Mouse (Mus musculus) liver, embryonic 11.5 days (tissue): Measurements from ENCODE around the gene Txlna. TPM values are rescaled to one million over a fixed set of nuclear protein-coding genes. Genes with fewer than 3 reads are reported as not detected.

ENCODE experiments used
- ATAC-seq: fragments of 200-750 bp; cut with Nextera tagmentation; replicated peaks from 2 replicates; pipeline ENCODE4 v1.8.0; 2017; ENCODE audit warnings: moderate number of reproducible peaks, mild to moderate bottlenecking, moderate TSS enrichment, moderate library complexity; ENCODE audit not compliant: low FRiP score
- DNase-seq: peaks from one replicate; pipeline ENCODE4 v3.0.0-alpha.2; 2017; ENCODE audit warnings: low spot score
- H3K27ac ChIP-seq: fragments of 300-500 bp; sonication (generic); 2 replicates; pipeline ENCODE4 v1.5.1; 2014; ENCODE audit warnings: mild to moderate bottlenecking, low read depth, low read length, control low read depth
- H3K27me3 ChIP-seq: fragments of 300-500 bp; sonication (generic); replicated peaks from 2 replicates; pipeline ENCODE4 v1.6.1; 2014; ENCODE audit warnings: low read length, mixed read lengths; ENCODE audit not compliant: control insufficient read depth, insufficient read depth
- H3K36me3 ChIP-seq: fragments of 300-500 bp; sonication (generic); 2 replicates; pipeline ENCODE4 v1.6.1; 2014; ENCODE audit warnings: mild to moderate bottlenecking, low read length, moderate library complexity, mixed read lengths; ENCODE audit not compliant: control insufficient read depth, insufficient read depth
- H3K4me1 ChIP-seq: fragments of 300-500 bp; sonication (generic); replicated peaks from 2 replicates; pipeline ENCODE4 v1.6.1; 2014; ENCODE audit warnings: low read length, mixed read lengths; ENCODE audit not compliant: control insufficient read depth, insufficient read depth
- H3K4me2 ChIP-seq: fragments of 300-500 bp; sonication (generic); 2 replicates; pipeline ENCODE4 v1.6.1; 2014; ENCODE audit warnings: mild to moderate bottlenecking, control low read depth, moderate library complexity
- H3K4me3 ChIP-seq: fragments of 300-500 bp; sonication (generic); 2 replicates; pipeline ENCODE4 v1.5.1; 2014; ENCODE audit warnings: low read depth, low read length, control low read depth
- H3K9ac ChIP-seq: fragments of 300-500 bp; sonication (generic); 2 replicates; pipeline ENCODE4 v1.6.1; 2014; ENCODE audit warnings: low read depth, low read length, control low read depth
- H3K9me3 ChIP-seq: fragments of 300-500 bp; sonication (generic); 2 replicates; pipeline ENCODE4 v1.6.1; 2016; ENCODE audit warnings: low read length, inconsistent platforms, mixed read lengths; ENCODE audit not compliant: control insufficient read depth
- whole genome bisulfite sequencing: fragments of 180-500 bp; shearing (Covaris S2); extraction: QIAGEN DNeasy Blood & Tissue Kit; methylation state at CpG from one replicate; pipeline ENCODE4 v1.1.7; 2014; 5-methylcytosine and 5-hydroxymethylcytosine counted together
- polyA plus RNA-seq: library from polyadenylated mRNA; unstranded; fragments of >200 nt; fragmentation: Nextera tagmentation; extraction: Ambion mirVana; gene quantifications from 2 replicates; pipeline ENCODE4 v1.2.1, GENCODE M21; 2014

The Txlna gene
- polyA plus RNA-seq, 1 experiment from 2014 or later = 70.6 TPM

DNA sequence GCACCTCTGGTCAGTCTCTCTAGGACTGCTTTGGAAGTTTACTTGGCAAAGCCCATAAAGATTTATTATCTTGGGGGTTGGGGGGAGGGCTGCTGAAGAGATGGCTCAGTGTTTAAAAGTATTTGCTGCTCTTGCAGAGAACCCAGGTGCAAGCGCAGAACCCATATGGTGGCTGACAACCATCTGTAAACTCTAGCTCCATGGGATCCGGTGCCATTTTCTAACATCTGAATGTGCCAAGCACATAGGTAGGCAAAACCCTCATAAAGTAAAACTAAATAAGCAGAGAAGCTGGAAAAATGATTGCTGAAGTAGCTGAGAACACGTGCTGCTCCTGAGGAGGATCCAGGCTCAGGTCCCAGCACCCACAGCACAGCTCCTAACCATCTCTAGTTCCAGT is 20.7 kb upstream of the Txlna start:
- DNase-seq = no peak
- Histone ChIP-seq H3K4me2 (no peak overlapping the region), H3K27me3 (no peaks in the 10 kb centered on the region), H3K36me3 (peaks cover 28% of the 10 kb centered on the region), H3K27ac (no peak overlapping the region), H3K4me3 (no peak overlapping the region), H3K4me1 (no peaks in the 10 kb centered on the region), H3K9ac (no peak overlapping the region), H3K9me3 (no peaks in the 10 kb centered on the region)
- 86% methylated on average over 3 of the region's 3 CpGs for WGBS
- no peak for ATAC-seq

DNA sequence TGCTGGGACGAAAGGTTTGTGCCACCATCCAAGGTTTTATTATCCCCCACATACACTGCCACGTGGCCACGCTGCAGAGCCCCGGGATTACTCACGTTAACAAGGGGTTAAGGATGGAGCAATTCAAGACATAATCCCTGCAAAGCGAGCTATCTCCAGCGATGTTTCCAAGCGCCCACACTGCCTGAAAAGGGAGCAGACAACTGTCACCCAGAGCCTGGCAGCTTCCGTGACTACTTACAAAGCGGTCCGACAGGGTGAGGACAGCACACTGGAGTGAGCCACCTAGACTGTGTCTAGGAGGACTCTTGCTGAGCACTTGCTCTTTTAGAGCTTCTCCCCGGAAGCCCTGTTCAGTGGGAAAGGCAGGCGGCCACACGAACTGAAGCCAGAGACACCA is 13.9 kb upstream of the Txlna start:
- H3K27ac ChIP-seq = no peak overlapping the region
- H3K4me2 ChIP-seq = no peak overlapping the region
- 91% methylated on average over 14 of the region's 14 CpGs for WGBS
- DNase-seq (no peak), ATAC-seq (no peak)
- no peak overlapping the region for H3K9ac ChIP-seq
- H3K4me3 ChIP-seq = no peak overlapping the region
- H3K4me1 ChIP-seq = no peaks in the 10 kb centered on the region
- H3K36me3 ChIP-seq = peaks cover 57% of the 10 kb centered on the region
- no peaks in the 10 kb centered on the region for H3K27me3 ChIP-seq
- H3K9me3 ChIP-seq = no peaks in the 10 kb centered on the region

DNA sequence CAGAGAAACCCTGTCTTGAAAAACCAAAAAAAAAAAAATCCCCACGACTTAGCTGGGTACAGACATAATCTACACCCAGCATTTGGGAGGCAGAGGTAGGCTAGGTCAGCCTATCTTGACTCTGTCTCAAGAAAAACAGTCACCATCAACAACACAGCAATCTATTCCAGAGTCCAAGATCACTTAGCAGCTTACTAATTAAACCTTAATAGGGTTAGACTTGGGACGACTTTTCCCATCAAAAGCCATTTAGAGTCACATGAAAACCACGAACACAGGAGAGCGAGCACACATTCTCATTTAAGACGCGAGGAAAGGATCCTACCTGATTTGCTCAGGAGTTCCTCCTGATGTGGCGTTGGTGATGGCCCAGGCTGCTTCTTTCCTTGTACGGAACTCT is 9.5 kb upstream of the Txlna start:
- H3K27ac ChIP-seq = no peak overlapping the region
- no peaks in the 10 kb centered on the region for H3K9me3 ChIP-seq
- H3K9ac ChIP-seq = no peak overlapping the region
- WGBS = 92% methylated on average over 8 of the region's 8 CpGs
- DNase-seq (no peak), ATAC-seq (no peak)
- H3K4me2 ChIP-seq = no peak overlapping the region
- H3K4me1 ChIP-seq = no peaks in the 10 kb centered on the region
- peaks cover 61% of the 10 kb centered on the region for H3K36me3 ChIP-seq
- no peak overlapping the region for H3K4me3 ChIP-seq
- H3K27me3 ChIP-seq = no peaks in the 10 kb centered on the region

DNA sequence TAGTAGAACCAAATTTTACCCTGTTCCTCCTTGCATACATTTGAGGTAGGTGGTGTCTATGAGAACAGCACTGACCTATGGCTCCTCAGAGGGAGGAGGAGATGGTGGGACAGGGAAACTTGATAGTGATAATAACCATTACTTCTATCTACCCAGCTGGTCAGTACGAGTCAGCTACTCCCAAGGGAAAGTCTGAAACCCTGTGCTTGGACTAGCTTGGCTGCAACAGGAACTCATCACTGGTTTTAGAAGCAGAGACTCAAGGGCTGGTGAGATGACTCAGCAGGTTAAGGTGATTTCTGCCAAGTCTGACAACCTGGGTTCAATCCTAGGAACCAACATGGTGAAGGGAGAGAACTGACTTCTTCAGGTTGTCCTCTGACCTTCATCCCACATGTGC is 7.8 kb upstream of the Txlna start:
- DNase-seq = no peak
- ATAC-seq = no peak
- Histone ChIP-seq H3K27me3 (no peaks in the 10 kb centered on the region), H3K27ac (no peak overlapping the region), H3K36me3 (peaks cover 55% of the 10 kb centered on the region), H3K4me2 (no peak overlapping the region), H3K4me1 (no peaks in the 10 kb centered on the region), H3K9ac (no peak overlapping the region), H3K9me3 (no peaks in the 10 kb centered on the region), H3K4me3 (no peak overlapping the region)
- 67% methylated on average over 1 of the region's 1 CpGs for WGBS

DNA sequence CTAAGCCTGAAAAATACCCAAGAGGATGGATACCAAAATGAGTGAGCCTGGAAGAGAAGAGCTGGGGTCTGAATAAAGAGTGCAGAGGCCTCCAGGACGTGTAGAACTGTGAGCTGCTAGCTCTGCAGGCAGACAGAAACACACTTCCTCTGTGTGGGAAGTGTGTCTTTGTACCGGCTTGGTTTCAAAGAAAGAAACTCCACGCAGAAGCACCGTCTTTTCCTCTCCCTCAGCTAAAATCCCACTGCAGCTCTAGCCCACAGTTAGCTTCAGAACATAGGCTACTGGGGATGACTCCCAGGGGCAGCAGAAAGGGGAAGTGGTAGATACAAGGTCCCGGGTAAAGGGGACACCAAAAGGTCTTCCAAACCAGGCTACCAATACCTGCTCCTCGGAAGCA is 4.3 kb upstream of the Txlna start:
- WGBS = 74% methylated on average over 6 of the region's 6 CpGs
- no peaks in the 10 kb centered on the region for H3K9me3 ChIP-seq
- DNase-seq = no peak
- 0 out of 2 replicates have a peak, but pooled peaks cover 5% of the 10 kb centered on the region for H3K4me1 ChIP-seq
- H3K4me2 ChIP-seq = no peak overlapping the region
- no peak for ATAC-seq
- H3K27me3 ChIP-seq = no peaks in the 10 kb centered on the region
- H3K4me3 ChIP-seq = no peak overlapping the region
- H3K36me3 ChIP-seq = peaks cover 33% of the 10 kb centered on the region
- no peak overlapping the region for H3K27ac ChIP-seq
- H3K9ac ChIP-seq = no peak overlapping the region

DNA sequence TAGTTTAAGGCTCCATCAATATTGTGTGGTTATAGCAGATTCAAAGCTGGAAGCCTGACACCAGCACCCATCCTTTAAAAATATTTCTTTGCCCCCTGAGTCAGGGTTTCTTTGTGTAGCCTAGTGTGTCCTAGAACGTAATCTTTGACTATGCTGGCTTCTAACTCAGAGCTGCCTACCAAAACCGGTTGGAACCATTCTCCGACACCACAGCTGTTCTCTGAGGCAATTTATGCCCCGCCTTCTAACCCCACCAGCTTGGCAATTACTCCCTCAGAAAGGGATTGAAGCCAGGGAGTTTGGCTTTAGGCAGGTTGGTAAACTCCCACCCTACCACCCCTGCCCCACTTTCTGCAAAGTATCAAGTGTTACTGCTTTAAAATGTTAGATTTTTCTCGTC is 891 bp upstream of the Txlna start:
- WGBS = 60% methylated on average over 5 of the region's 5 CpGs
- Histone ChIP-seq H3K9ac (peak overlapping the region; percentile 44), H3K36me3 (peaks cover 33% of the 10 kb centered on the region), H3K27me3 (no peaks in the 10 kb centered on the region), H3K4me3 (peak overlapping the region; percentile 23; the same call in 1 of the 2 replicates), H3K4me1 (peaks cover 16% of the 10 kb centered on the region), H3K9me3 (no peaks in the 10 kb centered on the region), H3K27ac (peak overlapping the region; percentile 26; the same call in 1 of the 2 replicates), H3K4me2 (peak overlapping the region; percentile 91)
- ATAC-seq (no peak), DNase-seq (no peak)

DNA sequence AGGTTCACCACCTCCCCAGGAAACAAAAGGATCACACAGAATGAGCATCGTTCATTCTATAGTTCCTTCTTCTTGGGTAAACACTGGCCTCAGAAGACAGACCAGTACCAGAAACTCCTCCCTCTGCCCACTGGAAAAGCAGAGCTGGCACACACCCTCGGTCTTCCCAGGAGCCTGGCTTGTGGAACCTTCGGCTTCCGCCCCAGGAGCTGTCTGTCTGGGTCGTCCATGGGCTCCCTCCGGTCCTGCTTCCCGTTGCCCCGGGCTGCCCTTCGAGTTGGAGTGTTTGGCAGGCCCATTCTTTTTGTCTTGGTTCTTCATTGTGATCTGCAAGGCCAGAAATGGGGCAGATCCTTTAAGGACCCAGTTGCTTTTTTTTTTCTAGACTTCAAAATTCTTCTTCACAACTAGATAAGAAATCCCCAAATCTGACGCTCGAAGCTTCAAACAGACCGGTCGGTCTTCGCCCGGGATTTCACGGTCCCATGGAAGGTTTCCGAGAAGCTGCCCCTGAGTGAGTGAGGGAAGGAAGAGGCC is 696 bp downstream of the Txlna start:
- Histone ChIP-seq H3K4me2 (peak overlapping the region; percentile 91), H3K9me3 (no peaks in the 10 kb centered on the region), H3K4me1 (peaks cover 16% of the 10 kb centered on the region), H3K36me3 (peaks cover 35% of the 10 kb centered on the region), H3K27ac (peak overlapping the region; percentile 82), H3K27me3 (no peaks in the 10 kb centered on the region), H3K9ac (peak overlapping the region; percentile 75), H3K4me3 (peak overlapping the region; percentile 72)
- WGBS = 7% methylated on average over 17 of the region's 17 CpGs
- ATAC-seq = no peak
- peak; percentile 49 for DNase-seq

DNA sequence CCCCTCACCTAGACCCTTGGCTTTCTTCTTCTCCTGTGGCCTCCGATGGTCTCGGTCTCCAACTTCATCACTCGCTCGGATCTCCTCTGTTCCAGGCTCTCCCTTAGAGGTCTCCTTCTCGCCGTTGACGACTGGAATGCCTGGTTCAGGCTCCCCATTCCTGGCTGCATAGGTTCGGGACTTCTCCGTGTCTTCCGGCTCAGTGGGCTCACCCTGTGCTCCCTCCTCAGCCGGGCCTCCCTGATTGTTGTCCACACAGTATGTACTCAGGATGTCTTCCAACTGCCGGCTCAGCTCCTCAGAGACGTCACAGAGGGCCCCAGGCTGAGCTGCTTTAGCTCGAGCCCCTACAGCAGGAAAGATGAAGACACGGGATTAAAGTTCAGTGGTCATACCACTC is 1.6 kb downstream of the Txlna start:
- 89% methylated on average over 15 of the region's 15 CpGs for WGBS
- H3K4me1 ChIP-seq = peaks cover 20% of the 10 kb centered on the region
- DNase-seq (no peak), ATAC-seq (no peak)
- peaks cover 39% of the 10 kb centered on the region for H3K36me3 ChIP-seq
- H3K4me2 ChIP-seq = peak overlapping the region; percentile 91
- H3K27me3 ChIP-seq = no peaks in the 10 kb centered on the region
- peak overlapping the region; percentile 72 for H3K4me3 ChIP-seq
- H3K27ac ChIP-seq = peak overlapping the region; percentile 82; the same call in 1 of the 2 replicates
- peak overlapping the region; percentile 75 for H3K9ac ChIP-seq
- H3K9me3 ChIP-seq = no peaks in the 10 kb centered on the region

DNA sequence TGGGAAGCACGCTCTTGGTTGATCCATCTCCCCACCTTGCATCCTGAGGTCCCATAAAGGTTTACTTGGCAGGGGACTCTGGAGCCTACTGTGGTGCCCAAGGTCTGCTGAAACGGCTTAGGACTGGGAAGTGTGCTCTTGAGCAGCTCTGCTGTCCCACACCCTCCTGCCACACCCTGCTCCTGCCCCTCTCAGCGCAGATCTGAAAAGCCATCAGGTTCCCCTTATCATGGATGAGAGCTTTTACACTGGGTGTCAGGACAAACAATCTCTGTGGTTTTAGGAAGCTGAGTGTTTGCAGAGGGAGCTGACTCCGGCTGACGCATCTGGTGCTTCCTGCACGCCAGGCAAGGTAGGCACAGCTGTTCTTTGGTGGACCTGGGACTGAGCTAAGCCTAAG is 7.0 kb downstream of the Txlna start:
- Histone ChIP-seq H3K4me1 (peaks cover 14% of the 10 kb centered on the region), H3K36me3 (peaks cover 77% of the 10 kb centered on the region), H3K9ac (no peak overlapping the region), H3K9me3 (no peaks in the 10 kb centered on the region), H3K4me2 (no peak overlapping the region; the same call in 1 of the 2 replicates), H3K27ac (no peak overlapping the region), H3K27me3 (no peaks in the 10 kb centered on the region), H3K4me3 (no peak overlapping the region)
- 69% methylated on average over 6 of the region's 6 CpGs for WGBS
- peak; percentile 70 for ATAC-seq
- DNase-seq = no peak
